Mouse (Mus musculus) fat pad, adult 2 months (tissue): ENCODE data around the gene Syne2.
"Not testable (repeated sequence)": the region's sequence is repeated elsewhere in the genome, so short reads cannot be mapped to it uniquely, and the experiment has no call there.

Experiments
- DNase-seq: peaks from one replicate; pipeline ENCODE4 v3.0.0-alpha.2; 2011; ENCODE audit warnings: low read depth, low spot score; ENCODE audit errors: extremely low read depth

The Syne2 gene

GRCm38 (mm10) chr12:75817959-75818452 lies at the start of gene Syne2:
Syne2 (plus strand) TSS chr12:75818134.
- no peak for DNase-seq

GRCm38 (mm10) chr12:75771410-75771809 lies 46.5 kb upstream of the Syne2 start:
- DNase-seq: no peak

- no peak for DNase-seq
These were observed 45.4 kb upstream of the Syne2 start for GRCm38 (mm10) chr12:75772424-75773034.

GRCm38 (mm10) chr12:75781445-75781844 lies 36.5 kb upstream of the Syne2 start:
- DNase-seq: no peak

GRCm38 (mm10) chr12:75781995-75782394 lies 35.9 kb upstream of the Syne2 start:
- DNase-seq: peak; percentile 82

GRCm38 (mm10) chr12:75784271-75784751 lies 33.6 kb upstream of the Syne2 start:
- DNase-seq: peak; percentile 100

GRCm38 (mm10) chr12:75786681-75787080 lies 31.3 kb upstream of the Syne2 start:
- not testable (repeated sequence) for DNase-seq

- no peak for DNase-seq
These were observed 28.5 kb upstream of the Syne2 start for GRCm38 (mm10) chr12:75789451-75789850.

- DNase-seq: no peak
These were observed 23.4 kb upstream of the Syne2 start for GRCm38 (mm10) chr12:75794527-75794926.

- DNase-seq: no peak
These were observed 21.4 kb upstream of the Syne2 start for GRCm38 (mm10) chr12:75796510-75796909.

GRCm38 (mm10) chr12:75806281-75806680 lies 11.7 kb upstream of the Syne2 start:
- DNase-seq: no peak

- no peak for DNase-seq
These were observed 4.2 kb upstream of the Syne2 start for GRCm38 (mm10) chr12:75813766-75814165.

GRCm38 (mm10) chr12:75814551-75814950 lies 3.4 kb upstream of the Syne2 start:
- DNase-seq: no peak

GRCm38 (mm10) chr12:75816981-75817856 lies 715 bp upstream of the Syne2 start:
- DNase-seq: peak; percentile 45

GRCm38 (mm10) chr12:75818453-75819434 lies 810 bp downstream of the Syne2 start:
- DNase-seq: no peak

GRCm38 (mm10) chr12:75819481-75819880 lies 1.5 kb downstream of the Syne2 start:
- DNase-seq: no peak

- DNase-seq: no peak
These were observed 2.3 kb downstream of the Syne2 start for GRCm38 (mm10) chr12:75820216-75820615.

- DNase-seq: no peak
These were observed 4.2 kb downstream of the Syne2 start for GRCm38 (mm10) chr12:75822122-75822521.

- no peak for DNase-seq
These were observed 5.5 kb downstream of the Syne2 start for GRCm38 (mm10) chr12:75823475-75823874.

GRCm38 (mm10) chr12:75825458-75825857 lies 7.5 kb downstream of the Syne2 start:
- DNase-seq: no peak
